ENCODE assay signal across 8 mouse cellular contexts in the genomic region with DNA sequence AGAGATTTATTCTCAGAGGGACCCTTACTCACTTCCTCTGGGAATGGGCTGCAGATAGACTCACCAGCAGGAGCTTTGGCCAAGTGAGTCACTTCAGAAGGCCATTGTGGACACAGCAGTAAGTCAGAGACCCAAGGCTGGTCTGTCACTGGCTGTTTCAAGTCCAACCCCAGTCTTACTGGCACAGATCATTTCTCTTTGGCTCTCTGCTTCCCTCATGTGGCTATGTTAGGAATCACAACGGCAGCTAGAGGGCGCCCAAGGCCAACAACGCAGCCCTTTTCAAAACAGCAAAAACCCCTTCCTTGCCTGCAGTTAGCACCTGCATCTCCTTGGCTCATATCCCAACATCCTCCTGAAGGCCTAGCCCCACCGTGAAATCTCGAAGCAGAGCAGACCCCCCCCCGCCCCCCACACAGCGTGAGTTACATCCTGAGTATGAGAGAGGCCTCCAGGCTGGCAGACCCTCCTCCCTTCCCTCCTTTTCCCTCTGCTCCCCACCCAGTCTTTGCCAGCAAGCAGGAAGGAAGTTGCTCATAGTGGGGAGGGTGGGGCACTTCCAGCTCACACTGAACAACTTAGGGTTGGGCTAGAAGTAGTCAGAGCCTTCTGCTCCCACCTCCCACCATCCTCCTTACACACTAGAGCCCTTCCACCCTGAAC. TPM values are rescaled to one million over a fixed set of nuclear protein-coding genes. Genes with fewer than 3 reads are reported as not detected.
DNase-seq lines count a peak whose midpoint lies in the region; ATAC-seq and TF ChIP-seq lines count a peak whose summit lies in the region.

No protein-coding gene starts in this region.

- peak; percentile 97 for TF ChIP-seq CTCF in kidney, adult 2 months (conservative IDR thresholded peaks at IDR 0.05; ENCODE audit: insufficient read depth, insufficient read length, low read depth, low read length)

- H3K36me3 ChIP-seq in embryonic facial prominence, embryonic 10.5 days (replicated peaks), result no peaks in the 10 kb centered on the region
- no peaks in the 10 kb centered on the region for H3K36me3 ChIP-seq in kidney, adult 2 months (ENCODE audit: control insufficient read depth, insufficient read depth, low read length)
- no peaks in the 10 kb centered on the region for H3K36me3 ChIP-seq in limb, embryonic 13.5 days
- no peaks in the 10 kb centered on the region for H3K36me3 ChIP-seq in midbrain, embryonic 16.5 days (ENCODE audit: control insufficient read depth, insufficient read depth, low read length)

- WGBS in embryonic facial prominence, embryonic 10.5 days, result 2% methylated on average over 7 of the region's 7 CpGs
- 2% methylated on average over 7 of the region's 7 CpGs for whole genome bisulfite sequencing in kidney, adult 2 months
- WGBS in limb, embryonic 13.5 days, result under 1% methylated on average over 7 of the region's 7 CpGs
- 0% methylated on average over 7 of the region's 7 CpGs for WGBS in midbrain, embryonic 16.5 days

- peak; percentile 40 for ATAC-seq in limb, embryonic 13.5 days (ENCODE audit: low FRiP score, low read depth)
- ATAC-seq in midbrain, embryonic 16.5 days, result peak; percentile 77

- H3K4me3 ChIP-seq in embryonic facial prominence, embryonic 10.5 days, result no peak overlapping the region
- H3K4me3 ChIP-seq in kidney, adult 2 months (ENCODE audit: insufficient read depth, low read depth, low read length), result no peak overlapping the region
- H3K4me3 ChIP-seq in limb, embryonic 13.5 days, result no peak overlapping the region
- no peak overlapping the region for H3K4me3 ChIP-seq in midbrain, embryonic 16.5 days (ENCODE audit: low read depth, low read length)

- no peak for TF ChIP-seq POLR2A in kidney, adult 2 months (IDR thresholded peaks at IDR 0.05; ENCODE audit: low read depth, low read length)

- peaks cover 9% of the 10 kb centered on the region for H3K4me1 ChIP-seq in embryonic facial prominence, embryonic 10.5 days
- H3K4me1 ChIP-seq in kidney, adult 2 months (ENCODE audit: control insufficient read depth, insufficient read depth, low read length), result no peaks in the 10 kb centered on the region
- H3K4me1 ChIP-seq in limb, embryonic 13.5 days, result 0 out of 2 replicates have a peak, but pooled peaks cover 5% of the 10 kb centered on the region
- 0 out of 2 replicates have a peak, but pooled peaks cover 3% of the 10 kb centered on the region for H3K4me1 ChIP-seq in midbrain, embryonic 16.5 days (ENCODE audit: control insufficient read depth, insufficient read depth, low read length)

- no peaks in the 10 kb centered on the region for H3K9me3 ChIP-seq in embryonic facial prominence, embryonic 10.5 days
- H3K9me3 ChIP-seq in limb, embryonic 13.5 days, result no peaks in the 10 kb centered on the region
- H3K9me3 ChIP-seq in midbrain, embryonic 16.5 days (replicated peaks; ENCODE audit: control insufficient read depth, low read length, poor library complexity, severe bottlenecking), result no peaks in the 10 kb centered on the region

- no peak overlapping the region for H3K9ac ChIP-seq in limb, embryonic 13.5 days
- H3K9ac ChIP-seq in midbrain, embryonic 16.5 days (ENCODE audit: low read depth, low read length), result peak overlapping the region; percentile 41; the same call in 1 of the 2 replicates

- H3K4me2 ChIP-seq in limb, embryonic 13.5 days (replicated peaks), result no peak overlapping the region
- H3K4me2 ChIP-seq in midbrain, embryonic 16.5 days (ENCODE audit: low read length), result no peak overlapping the region

- H3K27me3 ChIP-seq in embryonic facial prominence, embryonic 10.5 days (replicated peaks; ENCODE audit: low read depth, poor library complexity, severe bottlenecking), result no peaks in the 10 kb centered on the region
- H3K27me3 ChIP-seq in kidney, adult 2 months (replicated peaks; ENCODE audit: control insufficient read depth, insufficient read depth, low read length), result no peaks in the 10 kb centered on the region
- H3K27me3 ChIP-seq in limb, embryonic 13.5 days, result no peaks in the 10 kb centered on the region
- H3K27me3 ChIP-seq in midbrain, embryonic 16.5 days (ENCODE audit: control insufficient read depth, insufficient read depth, low read depth, low read length), result no peaks in the 10 kb centered on the region

- no peak overlapping the region for H3K27ac ChIP-seq in embryonic facial prominence, embryonic 10.5 days (replicated peaks)
- no peak overlapping the region for H3K27ac ChIP-seq in kidney, adult 2 months (ENCODE audit: insufficient read depth, low read depth, low read length)
- H3K27ac ChIP-seq in limb, embryonic 13.5 days, result no peak overlapping the region
- H3K27ac ChIP-seq in midbrain, embryonic 16.5 days (ENCODE audit: low read length), result no peak overlapping the region

- DNase-seq in 3134 (ENCODE audit: extremely low read depth, insufficient read length, low spot score), result peak; percentile 69
- peak; percentile 91 for DNase-seq in adrenal gland, postnatal 10 days
- peak; percentile 81 for DNase-seq in embryonic facial prominence, embryonic 10.5 days (ENCODE audit: low spot score)
- peak; percentile 88 for DNase-seq in heart, adult 8-10 months (ENCODE audit: low spot score)
- peak; percentile 87 for DNase-seq in kidney, adult 2 months
- DNase-seq in spleen, postnatal 14 days (ENCODE audit: low spot score in 2 of 2), result peak; percentile 35 to 61

RNA-seq across cellular contexts. Expression of a gene that starts 3.7 kb away (rescaled TPM):
- total RNA-seq in adrenal gland, postnatal 10 days (2021), result 10 to 100 TPM; 16.3 to 16.6 TPM
- 7.6 and 7.7 TPM in 2 replicates for polyA plus RNA-seq in embryonic facial prominence, embryonic 10.5 days (2016; fragmentation: Nextera tagmentation; extraction: Ambion mirVana)
- 10 to 100 TPM; 21.4 to 26.9 (median 23.8) TPM for total RNA-seq in heart, adult 8-10 months (2022)
- 11.4 and 12.4 TPM in 2 replicates for polyA plus RNA-seq in kidney, adult 2 months (2012; rRNA removed)
- polyA plus RNA-seq in limb, embryonic 13.5 days (2015; fragmentation: Nextera tagmentation; extraction: Ambion mirVana), result 6.0 and 6.6 TPM in 2 replicates
- 8.8 and 9.7 TPM in 2 replicates for polyA plus RNA-seq in midbrain, embryonic 16.5 days (2015; fragmentation: Nextera tagmentation; extraction: Ambion mirVana)

RNA-seq across cellular contexts. Expression of a gene that starts 9.5 kb away (rescaled TPM):
- 10 to 100 TPM; 12.8 to 23.1 TPM for total RNA-seq in adrenal gland, postnatal 10 days (2021)
- polyA plus RNA-seq in embryonic facial prominence, embryonic 10.5 days (2016; fragmentation: Nextera tagmentation; extraction: Ambion mirVana), result 10.9 and 13.7 TPM in 2 replicates
- 10 to 100 TPM; 48.8 to 95.2 (median 71.0) TPM for total RNA-seq in heart, adult 8-10 months (2022)
- 3.1 and 5.5 TPM in 2 replicates for polyA plus RNA-seq in kidney, adult 2 months (2012; rRNA removed)
- polyA plus RNA-seq in limb, embryonic 13.5 days (2015; fragmentation: Nextera tagmentation; extraction: Ambion mirVana), result 2.7 and 3.1 TPM in 2 replicates
- 11.4 and 11.7 TPM in 2 replicates for polyA plus RNA-seq in midbrain, embryonic 16.5 days (2015; fragmentation: Nextera tagmentation; extraction: Ambion mirVana)

RNA-seq across cellular contexts. Expression of a gene that starts 31.0 kb away (rescaled TPM):
- under 1 TPM; 0.60 to 0.67 TPM for total RNA-seq in adrenal gland, postnatal 10 days (2021)
- polyA plus RNA-seq in embryonic facial prominence, embryonic 10.5 days (2016; fragmentation: Nextera tagmentation; extraction: Ambion mirVana), result 0.69 and 0.83 TPM in 2 replicates
- 1 to 10 TPM in 2 of 4 experiments, under 1 TPM in 2; 0.73 to 1.7 (median 1.1) TPM for total RNA-seq in heart, adult 8-10 months (2022)
- polyA plus RNA-seq in kidney, adult 2 months (2012; rRNA removed), result 0.76 and 0.89 TPM in 2 replicates
- 0.37 and 0.78 TPM in 2 replicates for polyA plus RNA-seq in limb, embryonic 13.5 days (2015; fragmentation: Nextera tagmentation; extraction: Ambion mirVana)
- 3.8 and 4.4 TPM in 2 replicates for polyA plus RNA-seq in midbrain, embryonic 16.5 days (2015; fragmentation: Nextera tagmentation; extraction: Ambion mirVana)

RNA-seq across cellular contexts. Expression of a gene that starts 32.5 kb away (rescaled TPM):
- 100 to 1,000 TPM in 1 of 2 experiments, 10 to 100 TPM in 1; 93.7 to 116 TPM for total RNA-seq in adrenal gland, postnatal 10 days (2021)
- 53.6 and 57.2 TPM in 2 replicates for polyA plus RNA-seq in embryonic facial prominence, embryonic 10.5 days (2016; fragmentation: Nextera tagmentation; extraction: Ambion mirVana)
- 100 to 1,000 TPM in 2 of 4 experiments, 10 to 100 TPM in 2; 96.5 to 106 (median 101) TPM for total RNA-seq in heart, adult 8-10 months (2022)
- polyA plus RNA-seq in kidney, adult 2 months (2012; rRNA removed), result 112 and 117 TPM in 2 replicates
- polyA plus RNA-seq in limb, embryonic 13.5 days (2015; fragmentation: Nextera tagmentation; extraction: Ambion mirVana), result 42.1 and 44.6 TPM in 2 replicates
- polyA plus RNA-seq in midbrain, embryonic 16.5 days (2015; fragmentation: Nextera tagmentation; extraction: Ambion mirVana), result 49.2 and 54.9 TPM in 2 replicates

RNA-seq across cellular contexts. Expression of a gene that starts 52.3 kb away (rescaled TPM):
- under 1 TPM; 0.54 to 0.76 TPM for total RNA-seq in adrenal gland, postnatal 10 days (2021)
- 0.31 and 0.34 TPM in 2 replicates for polyA plus RNA-seq in embryonic facial prominence, embryonic 10.5 days (2016; fragmentation: Nextera tagmentation; extraction: Ambion mirVana)
- under 1 TPM in 1 of 4 experiments, not detected in 3; 0.16 TPM for total RNA-seq in heart, adult 8-10 months (2022)
- polyA plus RNA-seq in kidney, adult 2 months (2012; rRNA removed), result 0.20 and 0.33 TPM in 2 replicates
- 1.7 and 2.0 TPM in 2 replicates for polyA plus RNA-seq in limb, embryonic 13.5 days (2015; fragmentation: Nextera tagmentation; extraction: Ambion mirVana)
- polyA plus RNA-seq in midbrain, embryonic 16.5 days (2015; fragmentation: Nextera tagmentation; extraction: Ambion mirVana), result 0.24 TPM in 1 of 2 replicates, not detected in the other
